Mouse (Mus musculus): Measurements from ENCODE around the gene Thrb.

DNA sequence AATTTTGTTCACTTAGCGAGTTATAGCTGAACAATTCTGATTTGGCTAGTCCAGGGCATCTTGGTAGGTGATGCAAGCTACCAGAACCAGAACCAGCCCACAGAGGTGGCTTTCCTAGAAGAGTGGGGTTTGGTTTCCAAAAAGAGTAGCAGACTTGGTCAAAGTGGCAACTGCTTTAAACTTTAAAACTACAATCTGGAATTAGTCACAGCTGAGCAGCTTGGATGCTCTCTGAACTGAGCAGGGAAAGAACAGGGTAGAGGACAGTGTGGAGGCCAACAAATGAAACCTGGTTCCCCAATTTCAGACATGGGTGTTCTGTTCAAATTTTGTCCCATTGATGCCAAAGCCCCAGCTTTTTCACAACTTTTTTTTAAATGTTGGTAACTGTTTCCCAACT is 93.4 kb downstream of the Thrb start:
- TF ChIP-seq CTCF (IDR thresholded peaks at IDR 0.05; ENCODE audit: control insufficient read depth, insufficient read depth, low read length) (no peak), POLR2A (IDR thresholded peaks at IDR 0.05; ENCODE audit: borderline replicate concordance, control insufficient read depth, low read depth, low read length) (no peak)
